Mouse (Mus musculus) stomach, embryonic 15.5 days (tissue): ENCODE data around the gene Klhdc4. TPM values are rescaled to one million over a fixed set of nuclear protein-coding genes. Genes with fewer than 3 reads are reported as not detected.

Experiments used
- ATAC-seq: fragments of 200-750 bp; cut with Nextera tagmentation; 2 replicates; pipeline ENCODE4 v1.8.0; 2017; ENCODE audit warnings: low read depth, moderate number of reproducible peaks, moderate TSS enrichment; ENCODE audit not compliant: insufficient read depth, low FRiP score
- H3K27ac ChIP-seq: fragments of 300-500 bp; sonication (generic); 2 replicates; pipeline ENCODE4 v1.5.1; 2015; ENCODE audit warnings: mild to moderate bottlenecking, inconsistent platforms
- H3K27me3 ChIP-seq: fragments of 300-500 bp; sonication (generic); replicated peaks from 2 replicates; pipeline ENCODE4 v1.6.1; 2015; ENCODE audit warnings: inconsistent platforms
- H3K36me3 ChIP-seq: fragments of 300-500 bp; sonication (generic); 2 replicates; pipeline ENCODE4 v1.6.1; 2015; ENCODE audit warnings: inconsistent platforms
- H3K4me1 ChIP-seq: fragments of 300-500 bp; sonication (generic); 2 replicates; pipeline ENCODE4 v1.6.1; 2015; ENCODE audit warnings: inconsistent platforms
- H3K4me2 ChIP-seq: fragments of 300-500 bp; sonication (generic); 2 replicates; pipeline ENCODE4 v1.6.1; 2015; ENCODE audit warnings: mild to moderate bottlenecking, inconsistent platforms
- H3K4me3 ChIP-seq: fragments of 300-500 bp; sonication (generic); replicated peaks from 2 replicates; pipeline ENCODE4 v1.5.1; 2015; ENCODE audit warnings: inconsistent platforms
- H3K9ac ChIP-seq: fragments of 300-500 bp; sonication (generic); 2 replicates; pipeline ENCODE4 v1.6.1; 2015; ENCODE audit warnings: inconsistent platforms
- H3K9me3 ChIP-seq: fragments of 300-500 bp; sonication (generic); 2 replicates; pipeline ENCODE4 v1.6.1; 2016; ENCODE audit warnings: inconsistent platforms
- WGBS: fragments of 180-500 bp; shearing (Covaris S2); methylation state at CpG from one replicate; pipeline ENCODE4 v1.1.7; 2015; 5-methylcytosine and 5-hydroxymethylcytosine counted together
- polyA plus RNA-seq: library from polyadenylated mRNA; unstranded; fragments of >200 nt; fragmentation: Nextera tagmentation; extraction: Ambion mirVana; gene quantifications from 2 replicates; pipeline ENCODE4 v1.2.1, GENCODE M21; 2015

The Klhdc4 gene
- polyA plus RNA-seq, 1 experiment from 2014 or later, result 36.2 TPM

DNA sequence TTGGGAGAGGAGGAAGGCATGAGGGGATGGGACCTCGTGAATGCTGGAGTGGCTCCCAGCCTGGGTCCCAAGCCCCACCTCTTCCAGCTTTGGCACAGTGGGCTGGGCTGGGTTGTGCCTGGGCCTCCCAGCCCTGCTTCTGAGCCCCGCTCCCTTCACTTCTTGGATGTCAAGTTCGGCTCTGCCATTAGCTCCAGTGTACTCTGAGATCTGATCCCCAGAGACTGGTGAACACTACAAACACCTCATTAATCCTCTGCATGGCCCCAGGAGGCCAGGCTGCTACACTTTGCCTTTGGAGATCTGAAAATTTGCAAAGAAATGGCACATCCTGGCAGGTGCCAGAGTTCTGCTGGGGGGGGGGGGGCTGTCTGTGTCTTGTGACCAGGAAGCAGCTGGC, 60.3 kb downstream of the Klhdc4 start:
- Histone ChIP-seq H3K27ac (no peak overlapping the region), H3K36me3 (no peaks in the 10 kb centered on the region), H3K4me1 (no peaks in the 10 kb centered on the region), H3K9me3 (no peaks in the 10 kb centered on the region), H3K9ac (no peak overlapping the region), H3K4me2 (no peak overlapping the region), H3K4me3 (no peak overlapping the region), H3K27me3 (no peaks in the 10 kb centered on the region)
- ATAC-seq, result no peak
- 59% methylated on average over 3 of the region's 3 CpGs for WGBS

DNA sequence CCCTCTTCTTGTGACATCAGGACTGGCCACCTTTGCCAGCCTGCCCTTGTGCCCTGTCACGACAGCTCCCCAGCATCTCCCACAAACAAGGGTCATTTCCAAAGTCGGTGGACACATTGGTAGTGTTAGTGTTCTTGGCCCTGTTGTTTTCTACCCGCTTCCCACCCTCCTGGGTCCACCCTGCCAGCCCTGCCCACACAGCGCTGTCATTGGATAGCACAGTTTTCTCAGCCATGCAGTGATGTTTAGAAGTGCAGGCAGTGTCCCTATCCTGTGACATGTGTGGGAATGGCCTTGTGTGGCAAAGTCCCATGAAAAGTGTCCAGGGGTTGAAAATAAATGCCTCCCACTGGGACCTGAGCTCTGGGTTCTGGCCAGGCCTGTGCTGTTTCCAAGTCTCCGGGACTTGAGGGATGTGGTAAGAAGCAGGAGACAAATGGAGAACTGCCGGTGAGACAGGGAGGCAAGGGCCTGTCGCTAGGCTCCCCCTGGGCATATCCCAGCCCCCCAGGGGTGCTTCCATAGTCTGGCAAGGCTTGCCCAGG, 63.7 kb downstream of the Klhdc4 start:
- Histone ChIP-seq H3K27ac (no peak overlapping the region), H3K4me1 (no peaks in the 10 kb centered on the region), H3K4me2 (no peak overlapping the region), H3K27me3 (no peaks in the 10 kb centered on the region), H3K4me3 (no peak overlapping the region), H3K36me3 (no peaks in the 10 kb centered on the region), H3K9me3 (no peaks in the 10 kb centered on the region), H3K9ac (no peak overlapping the region)
- WGBS, result 70% methylated on average over 7 of the region's 7 CpGs
- no peak for ATAC-seq

DNA sequence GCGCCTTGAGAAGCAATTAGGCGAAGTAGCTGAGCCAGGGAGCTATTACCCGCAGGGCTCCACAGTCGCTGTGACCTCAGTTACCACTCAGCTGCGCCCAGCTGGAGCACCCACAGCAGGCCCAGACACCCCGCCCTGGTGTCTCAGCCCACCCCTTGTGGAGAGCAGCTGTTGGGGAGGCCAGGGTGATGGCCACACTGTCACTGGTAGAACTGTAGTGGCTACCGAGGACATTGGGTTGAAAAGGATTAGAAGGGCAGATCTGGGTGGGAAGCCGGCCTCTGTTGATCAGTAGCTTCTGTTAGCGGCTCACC, 65.7 kb downstream of the Klhdc4 start:
- no peaks in the 10 kb centered on the region for H3K36me3 ChIP-seq
- H3K9me3 ChIP-seq, result no peaks in the 10 kb centered on the region
- no peak overlapping the region for H3K4me2 ChIP-seq
- WGBS, result 70% methylated on average over 9 of the region's 9 CpGs
- H3K27me3 ChIP-seq, result no peaks in the 10 kb centered on the region
- no peak overlapping the region for H3K27ac ChIP-seq
- H3K4me1 ChIP-seq, result no peaks in the 10 kb centered on the region
- no peak overlapping the region for H3K9ac ChIP-seq
- ATAC-seq, result no peak
- H3K4me3 ChIP-seq, result no peak overlapping the region

DNA sequence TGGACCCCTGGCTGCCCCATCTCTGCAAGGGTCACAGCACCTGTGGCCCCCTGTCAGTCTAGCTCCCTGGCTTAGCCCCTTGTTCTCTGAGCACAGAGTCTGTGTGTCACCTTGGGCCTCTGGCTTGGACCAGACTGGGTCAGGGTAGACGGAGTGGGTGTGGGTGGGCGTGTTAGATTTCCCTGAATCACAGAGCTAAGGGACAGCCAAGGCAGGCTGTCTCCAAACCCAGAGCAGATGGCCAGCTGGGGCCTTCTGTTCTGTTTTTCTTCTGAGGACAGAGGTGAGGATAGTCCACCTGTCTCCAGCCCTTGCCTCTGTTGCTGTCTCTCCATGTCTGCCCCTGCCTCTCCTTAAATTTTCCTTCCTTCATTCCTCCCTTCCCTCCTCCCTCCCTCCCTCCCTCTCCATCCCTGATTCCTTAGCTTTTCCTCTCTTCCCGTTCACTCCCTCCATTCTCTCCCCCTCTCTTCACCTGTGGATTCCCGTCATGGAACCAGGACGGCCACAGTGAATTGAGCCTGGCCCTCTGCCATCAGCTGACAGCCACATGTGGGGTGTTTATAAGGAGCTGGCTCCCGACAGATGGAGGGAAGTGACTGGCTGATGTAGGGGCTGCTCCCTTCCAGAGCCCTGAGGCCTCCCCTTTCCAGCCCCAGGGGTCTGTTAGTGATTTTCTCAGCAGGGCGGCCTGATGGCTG, 66.2 kb downstream of the Klhdc4 start:
- no peak overlapping the region for H3K9ac ChIP-seq
- H3K4me3 ChIP-seq, result no peak overlapping the region
- no peaks in the 10 kb centered on the region for H3K27me3 ChIP-seq
- H3K4me1 ChIP-seq, result no peaks in the 10 kb centered on the region
- H3K9me3 ChIP-seq, result no peaks in the 10 kb centered on the region
- no peaks in the 10 kb centered on the region for H3K36me3 ChIP-seq
- H3K27ac ChIP-seq, result no peak overlapping the region
- no peak for ATAC-seq
- WGBS, result 46% methylated on average over 7 of the region's 7 CpGs
- no peak overlapping the region for H3K4me2 ChIP-seq

DNA sequence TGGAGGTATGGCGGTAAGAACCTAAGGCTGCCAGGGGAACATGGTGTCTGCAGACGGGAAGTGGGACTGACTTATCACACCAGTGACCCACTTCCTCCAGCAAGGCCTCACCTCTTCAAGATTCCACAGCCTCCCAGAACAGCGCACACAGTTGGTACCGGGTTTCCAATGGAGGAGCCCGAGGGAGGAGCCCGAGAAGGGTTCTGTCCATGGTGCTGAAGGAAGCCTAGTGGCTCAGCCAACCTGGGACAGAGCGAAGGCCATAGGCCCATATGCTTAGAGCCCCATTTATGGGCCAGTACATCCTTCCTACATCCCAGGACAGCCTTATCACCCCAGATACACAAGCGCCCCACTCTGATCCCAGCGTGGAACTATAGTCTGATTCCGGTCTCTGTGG, 67.9 kb downstream of the Klhdc4 start:
- no peaks in the 10 kb centered on the region for H3K36me3 ChIP-seq
- H3K4me1 ChIP-seq, result no peaks in the 10 kb centered on the region
- 32% methylated on average over 10 of the region's 10 CpGs for WGBS
- no peak for ATAC-seq
- H3K4me2 ChIP-seq, result no peak overlapping the region
- H3K27me3 ChIP-seq, result no peaks in the 10 kb centered on the region
- H3K27ac ChIP-seq, result no peak overlapping the region
- no peak overlapping the region for H3K4me3 ChIP-seq
- H3K9me3 ChIP-seq, result no peaks in the 10 kb centered on the region
- H3K9ac ChIP-seq, result no peak overlapping the region

DNA sequence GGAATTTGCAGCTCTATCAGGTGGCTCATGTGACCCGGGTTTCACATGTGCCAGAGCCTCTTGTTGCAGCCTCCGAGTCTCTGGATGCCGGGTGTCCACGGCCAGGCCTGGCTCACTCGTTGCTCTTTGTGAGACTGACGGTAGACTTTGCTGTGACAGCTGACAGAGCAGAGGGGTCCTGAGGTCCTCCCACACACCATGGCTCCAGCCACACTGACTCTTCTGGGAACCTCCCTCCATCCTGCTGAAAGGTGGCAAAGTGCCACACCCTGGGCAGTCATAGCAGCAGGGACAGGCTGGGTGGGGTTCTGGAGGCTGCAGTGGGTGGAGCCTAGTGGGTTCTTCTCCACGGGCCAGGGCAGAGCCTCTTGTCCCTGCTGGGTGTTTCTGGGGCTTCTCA, 68.9 kb downstream of the Klhdc4 start:
- H3K4me3 ChIP-seq, result no peak overlapping the region
- H3K36me3 ChIP-seq, result no peaks in the 10 kb centered on the region
- no peak overlapping the region for H3K4me2 ChIP-seq
- ATAC-seq, result no peak
- H3K27ac ChIP-seq, result no peak overlapping the region
- no peaks in the 10 kb centered on the region for H3K9me3 ChIP-seq
- 69% methylated on average over 7 of the region's 7 CpGs for WGBS
- no peaks in the 10 kb centered on the region for H3K27me3 ChIP-seq
- H3K4me1 ChIP-seq, result no peaks in the 10 kb centered on the region
- no peak overlapping the region for H3K9ac ChIP-seq

DNA sequence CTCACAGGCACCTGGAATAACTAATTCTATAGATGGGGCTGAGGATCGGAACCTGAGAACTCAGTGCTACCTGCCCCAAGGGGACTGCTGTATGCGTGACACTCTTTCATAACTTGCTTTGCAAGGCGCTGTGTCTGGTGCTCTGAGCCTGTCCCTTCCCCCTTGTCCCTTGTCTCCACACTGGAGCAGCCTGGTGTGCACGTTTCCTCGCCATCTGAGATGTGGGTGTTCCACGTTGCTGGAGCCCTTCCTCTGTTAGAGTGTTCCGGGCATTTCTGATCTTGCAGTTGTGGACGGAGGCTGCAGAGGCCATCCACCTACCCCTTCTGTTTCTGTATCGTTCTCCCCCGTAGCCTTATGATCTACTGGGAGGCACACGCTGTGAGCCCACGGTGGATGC, 70.9 kb downstream of the Klhdc4 start:
- H3K4me3 ChIP-seq, result no peak overlapping the region
- H3K36me3 ChIP-seq, result no peaks in the 10 kb centered on the region
- WGBS, result 64% methylated on average over 12 of the region's 12 CpGs
- no peaks in the 10 kb centered on the region for H3K9me3 ChIP-seq
- H3K9ac ChIP-seq, result no peak overlapping the region
- H3K27ac ChIP-seq, result no peak overlapping the region
- peaks cover 4% of the 10 kb centered on the region; the same call in 1 of the 2 replicates for H3K27me3 ChIP-seq
- H3K4me1 ChIP-seq, result no peaks in the 10 kb centered on the region
- ATAC-seq, result no peak
- no peak overlapping the region for H3K4me2 ChIP-seq

DNA sequence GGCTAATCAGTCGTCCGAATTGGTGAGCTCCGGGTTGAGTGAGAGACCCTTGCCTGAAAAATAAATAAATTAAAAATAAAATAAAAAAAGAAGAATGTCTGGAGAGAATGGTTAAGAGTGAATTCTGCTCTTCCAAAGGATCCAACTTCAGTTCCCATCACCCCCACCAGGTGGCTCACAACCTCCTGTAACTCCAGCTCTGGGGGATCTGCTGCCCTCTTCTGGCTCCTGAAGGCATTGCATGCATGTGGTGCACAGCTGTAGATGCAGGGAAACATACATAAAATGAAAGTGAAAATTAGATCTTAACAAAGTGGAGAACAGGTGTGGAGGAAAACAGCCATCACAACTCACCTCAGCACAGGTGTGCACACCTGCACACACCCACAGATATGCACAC, 78.0 kb downstream of the Klhdc4 start:
- Histone ChIP-seq H3K27ac (no peak overlapping the region), H3K27me3 (peaks cover 12% of the 10 kb centered on the region), H3K36me3 (no peaks in the 10 kb centered on the region), H3K4me1 (no peaks in the 10 kb centered on the region), H3K9ac (no peak overlapping the region), H3K4me3 (no peak overlapping the region), H3K4me2 (no peak overlapping the region), H3K9me3 (no peaks in the 10 kb centered on the region)
- WGBS, result 9% methylated on average over 3 of the region's 3 CpGs
- no peak for ATAC-seq

DNA sequence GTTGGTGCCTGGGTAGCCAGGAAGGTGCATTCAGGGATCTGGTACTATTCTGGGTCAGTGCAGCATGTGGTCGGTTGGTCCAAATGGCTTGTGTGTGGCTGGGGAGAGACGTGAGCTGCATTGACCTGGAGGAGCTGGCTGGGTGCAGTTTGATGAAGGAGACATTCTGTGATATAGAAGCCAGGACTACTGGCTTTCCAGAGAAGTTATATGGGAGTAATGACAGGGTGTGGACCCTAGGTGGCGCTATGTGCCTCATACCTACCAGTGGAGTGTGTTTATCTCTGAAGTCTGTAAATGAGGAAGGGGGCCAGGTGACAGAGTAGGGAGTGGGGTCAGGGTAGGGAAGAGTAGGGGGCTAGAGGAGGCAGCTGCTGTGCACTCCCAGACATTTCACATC, 78.9 kb downstream of the Klhdc4 start:
- H3K4me1 ChIP-seq, result no peaks in the 10 kb centered on the region
- H3K9ac ChIP-seq, result no peak overlapping the region
- H3K36me3 ChIP-seq, result no peaks in the 10 kb centered on the region
- H3K27ac ChIP-seq, result no peak overlapping the region
- no peaks in the 10 kb centered on the region for H3K9me3 ChIP-seq
- H3K4me2 ChIP-seq, result no peak overlapping the region
- WGBS, result 32% methylated on average over 3 of the region's 3 CpGs
- ATAC-seq, result no peak
- peaks cover 12% of the 10 kb centered on the region for H3K27me3 ChIP-seq
- H3K4me3 ChIP-seq, result no peak overlapping the region

DNA sequence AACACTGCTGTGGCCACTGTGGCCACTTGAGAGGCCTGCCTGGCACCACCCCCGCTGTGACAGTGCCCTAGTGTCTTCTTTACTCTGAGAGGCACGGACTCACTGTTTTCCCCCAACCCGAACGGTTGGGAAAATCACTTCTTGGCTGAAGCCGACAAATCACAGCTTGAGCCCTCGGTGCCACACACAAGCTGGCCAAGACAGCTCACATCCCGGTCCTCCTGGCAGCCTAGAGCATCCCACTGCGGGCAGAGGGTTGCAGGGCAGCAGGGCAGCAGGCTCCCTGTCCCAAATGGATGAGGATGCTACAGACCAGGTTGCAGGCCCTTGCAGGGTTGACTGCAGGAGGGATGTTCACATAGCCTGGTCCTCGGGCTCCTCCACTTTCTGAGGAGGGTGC, 79.9 kb downstream of the Klhdc4 start:
- Histone ChIP-seq H3K27ac (no peak overlapping the region), H3K4me3 (no peak overlapping the region), H3K27me3 (peaks cover 12% of the 10 kb centered on the region), H3K4me1 (no peaks in the 10 kb centered on the region), H3K36me3 (no peaks in the 10 kb centered on the region), H3K9me3 (no peaks in the 10 kb centered on the region), H3K4me2 (no peak overlapping the region), H3K9ac (no peak overlapping the region)
- no peak for ATAC-seq
- 80% methylated on average over 9 of the region's 9 CpGs for WGBS

Other genes starting within 250 kb of the Klhdc4 start
- gene Map1lc3b, start 239.2 kb downstream of the Klhdc4 start, polyA plus RNA-seq, result 179 and 217 TPM in 2 replicates
- gene Zcchc14, start 176.7 kb downstream of the Klhdc4 start, polyA plus RNA-seq, result 12.6 and 13.0 TPM in 2 replicates
- 3.9 and 4.6 TPM in 2 replicates for gene Jph3, start 99.9 kb downstream of the Klhdc4 start, polyA plus RNA-seq
- gene Slc7a5, start 78.1 kb upstream of the Klhdc4 start, polyA plus RNA-seq, result 22.7 and 26.6 TPM in 2 replicates
- gene Car5a, start 115.3 kb upstream of the Klhdc4 start, polyA plus RNA-seq, result 0.21 and 0.22 TPM in 2 replicates
- gene Banp, start 120.2 kb upstream of the Klhdc4 start, polyA plus RNA-seq, result 35.6 and 36.3 TPM in 2 replicates